In the genomic region with DNA sequence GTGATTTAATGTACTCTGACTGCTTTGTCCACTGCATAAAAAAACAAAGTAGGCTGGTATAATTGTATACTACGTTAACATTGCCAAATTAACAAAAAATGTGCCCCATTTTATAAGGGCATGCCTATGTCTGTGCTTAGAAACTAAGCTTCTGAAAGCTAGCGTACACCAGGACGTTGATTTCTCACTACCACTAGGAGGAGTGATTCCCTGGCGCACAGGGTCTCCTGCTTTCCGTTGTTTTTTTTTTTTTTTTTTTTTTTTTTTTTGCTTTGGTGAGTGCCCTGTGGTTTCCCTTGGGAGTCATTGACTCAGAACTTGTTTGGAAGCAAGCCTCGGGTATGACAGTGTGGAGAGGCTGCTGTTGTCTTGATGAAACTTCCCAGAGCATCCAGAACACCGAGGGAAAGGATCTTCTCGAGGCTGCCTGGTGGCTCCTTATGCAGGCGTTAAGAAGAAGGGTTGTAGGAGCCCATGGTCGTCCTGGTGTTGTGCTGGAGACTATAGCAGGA, we compare ENCODE assay signal across 23 mouse cellular contexts. TPM values are rescaled to one million over a fixed set of nuclear protein-coding genes. Genes with fewer than 3 reads are reported as not detected.
DNase-seq lines count a peak whose midpoint lies in the region; ATAC-seq and TF ChIP-seq lines count a peak whose summit lies in the region.
"Had no signal": no experiment of that assay in that cellular context is flagged by ENCODE, and none has a peak within 500 bp of the region (broad histone marks: within the 10 kb centered on the region; RNA-seq: fewer than 3 reads in every experiment).

No protein-coding gene starts in this region.

- POLR2A ChIA-PET in Patski (lab: Charles Lee) = interaction anchor here (0.7 kb wide), 1 partner anchor 403 kb away, joined by 4 read pairs; no protein-coding TSS in a partner anchor

- no peak for TF ChIP-seq EP300 in CH12.LX (IDR thresholded peaks at IDR 0.05; ENCODE audit: low read length)

- no peaks in the 10 kb centered on the region for H3K27me3 ChIP-seq in forebrain, postnatal 0 days (ENCODE audit: insufficient read depth, low read length)
- H3K27me3 ChIP-seq in forebrain, embryonic 15.5 days = no peaks in the 10 kb centered on the region
- H3K27me3 ChIP-seq in CH12.LX (replicated peaks) = peaks cover 15% of the 10 kb centered on the region
- H3K27me3 ChIP-seq in Patski = no peaks in the 10 kb centered on the region
- H3K27me3 ChIP-seq: heart, embryonic 12.5 days; hindbrain, embryonic 15.5 days had no signal

- no peak overlapping the region for H3K4me3 ChIP-seq in forebrain, postnatal 0 days (ENCODE audit: low read depth, low read length)
- no peak overlapping the region for H3K4me3 ChIP-seq in forebrain, embryonic 15.5 days
- H3K4me3 ChIP-seq in layer of hippocampus, adult 2 months = no peak overlapping the region
- no peak overlapping the region for H3K4me3 ChIP-seq in CH12.LX (replicated peaks in 1 of 3; ENCODE audit: low read depth in 2 of 3, low read length in 2 of 3, poor library complexity in 1 of 3)
- H3K4me3 ChIP-seq: embryonic facial prominence, embryonic 10.5 days; erythroblast, embryonic 14.5 days; forebrain, embryonic 13.5 days; heart, embryonic 12.5 days; hindbrain, embryonic 15.5 days had no signal

- no peak overlapping the region for H3K27ac ChIP-seq in forebrain, postnatal 0 days (ENCODE audit: low read depth, low read length)
- H3K27ac ChIP-seq in forebrain, embryonic 15.5 days (replicated peaks) = no peak overlapping the region
- H3K27ac ChIP-seq in layer of hippocampus, adult 2 months = no peak overlapping the region
- no peak overlapping the region for H3K27ac ChIP-seq in CH12.LX (ENCODE audit: insufficient read depth, low read depth)
- H3K27ac ChIP-seq: embryonic facial prominence, embryonic 10.5 days; forebrain, embryonic 13.5 days; hindbrain, embryonic 15.5 days had no signal

- dilution Hi-C loops in CH12.LX (cut with MboI; ENCODE audit: extremely low pct_ligation_motif_present, extremely low pct_unique_long_range_greater_than_20kb, low sequenced_read_pairs) = no loop called here

- no peak for DNase-seq in forebrain, postnatal 0 days
- no peak for DNase-seq in layer of hippocampus, adult 2 months (ENCODE audit: low spot score in 2 of 2)
- DNase-seq in layer of hippocampus, adult 18-20 months (ENCODE audit: low spot score in 2 of 2) = no peak
- DNase-seq in CH12.LX (ENCODE audit: extremely low read depth) (no peak), Patski (ENCODE audit: low read depth, low spot score) (no peak)
- DNase-seq in lung, adult 18-20 months = no peak
- DNase-seq: adrenal gland, adult 8-10 months; cerebellum, adult 9-10 months; kidney, adult 11 months; left cerebral cortex, postnatal 4 days; liver; lung, adult 2 months; lung, postnatal 4 days; right cerebral cortex, adult 18-20 months had no signal

- H3K36me3 ChIP-seq in forebrain, postnatal 0 days (ENCODE audit: insufficient read depth) = no peaks in the 10 kb centered on the region
- no peaks in the 10 kb centered on the region for H3K36me3 ChIP-seq in forebrain, embryonic 15.5 days
- no peaks in the 10 kb centered on the region for H3K36me3 ChIP-seq in CH12.LX (replicated peaks in 1 of 2; ENCODE audit: control insufficient read depth in 1 of 2, insufficient read depth in 1 of 2, low read length in 1 of 2)
- H3K36me3 ChIP-seq: hindbrain, embryonic 15.5 days had no signal

- no peaks in the 10 kb centered on the region for H3K9me3 ChIP-seq in forebrain, postnatal 0 days (ENCODE audit: low read length)
- H3K9me3 ChIP-seq in forebrain, embryonic 15.5 days = no peaks in the 10 kb centered on the region
- H3K9me3 ChIP-seq in CH12.LX (replicated peaks; ENCODE audit: low read length) = peaks cover 6% of the 10 kb centered on the region
- H3K9me3 ChIP-seq: heart, embryonic 12.5 days; hindbrain, embryonic 15.5 days had no signal

- 74% methylated on average over 10 of the region's 10 CpGs for WGBS in forebrain, postnatal 0 days
- WGBS in forebrain, embryonic 15.5 days = 69% methylated on average over 10 of the region's 10 CpGs

- no peak for TF ChIP-seq RAD21 in CH12.LX (IDR thresholded peaks at IDR 0.05; ENCODE audit: low read depth, low read length)

- no peak for ATAC-seq in forebrain, postnatal 0 days
- ATAC-seq in forebrain, embryonic 15.5 days (replicated peaks) = no peak
- ATAC-seq in Patski = no peak
- no peak for ATAC-seq in megakaryocyte-erythroid progenitor cell, adult 5-6 weeks (replicated peaks; ENCODE audit: low FRiP score, low TSS enrichment, poor library complexity, severe bottlenecking)
- ATAC-seq: forebrain, embryonic 13.5 days had no signal

- no peaks in the 10 kb centered on the region for H3K79me2 ChIP-seq in CH12.LX (replicated peaks; ENCODE audit: control insufficient read depth, extremely low read depth, insufficient read depth, poor library complexity, severe bottlenecking)

- no peaks in the 10 kb centered on the region for H3K4me1 ChIP-seq in forebrain, postnatal 0 days (ENCODE audit: insufficient read depth)
- peaks cover 8% of the 10 kb centered on the region for H3K4me1 ChIP-seq in forebrain, embryonic 15.5 days
- peaks cover 0 to 11% of the 10 kb centered on the region in 2 experiments; a peak in 2 of 4 replicates for H3K4me1 ChIP-seq in CH12.LX (ENCODE audit: control insufficient read depth in 1 of 2, insufficient read depth in 2 of 2)

- H3K4me2 ChIP-seq in forebrain, postnatal 0 days (ENCODE audit: low read depth) = no peak overlapping the region
- no peak overlapping the region for H3K4me2 ChIP-seq in forebrain, embryonic 15.5 days (replicated peaks)
- no peak overlapping the region for H3K4me2 ChIP-seq in CH12.LX (ENCODE audit: insufficient read depth, low read depth, poor library complexity, severe bottlenecking)
- H3K4me2 ChIP-seq: forebrain, embryonic 13.5 days; heart, embryonic 12.5 days; hindbrain, embryonic 15.5 days; midbrain, embryonic 11.5 days had no signal

- CTCF ChIA-PET in Patski (lab: Charles Lee) = no interaction called here

- no peak for TF ChIP-seq POLR2A in CH12.LX (IDR thresholded peaks at IDR 0.05; ENCODE audit: low read depth, low read length)

- in situ Hi-C loops in CH12.LX (cut with MboI; ENCODE audit: low pct_ligation_motif_present, low pct_unique_long_range_greater_than_20kb, low sequenced_read_pairs) (no loop called here), Patski (cut with MboI; ENCODE audit: low pct_unique_long_range_greater_than_20kb) (no loop called here)

- no peak overlapping the region for H3K9ac ChIP-seq in forebrain, postnatal 0 days
- H3K9ac ChIP-seq in forebrain, embryonic 15.5 days (replicated peaks) = no peak overlapping the region
- no peak overlapping the region for H3K9ac ChIP-seq in CH12.LX (ENCODE audit: insufficient read depth, low read depth)
- H3K9ac ChIP-seq: forebrain, embryonic 13.5 days; heart, embryonic 12.5 days; hindbrain, embryonic 15.5 days had no signal

- TF ChIP-seq CTCF in forebrain, postnatal 0 days (IDR thresholded peaks at IDR 0.05; ENCODE audit: low read depth) = peak; percentile 50
- peak; percentile 57 for TF ChIP-seq CTCF in layer of hippocampus, adult 2 months (conservative IDR thresholded peaks at IDR 0.05)
- no peak for TF ChIP-seq CTCF in CH12.LX (conservative IDR thresholded peaks at IDR 0.05 in 1 of 2, IDR thresholded peaks at IDR 0.05 in 1 of 2; ENCODE audit: low read depth in 2 of 2, low read length in 2 of 2)
- TF ChIP-seq CTCF in Patski (IDR thresholded peaks at IDR 0.05) = peak; percentile 48

TF ChIP-seq in CH12.LX, 34 proteins besides CTCF, POLR2A, EP300 and RAD21:
- TF ChIP-seq ZNF384 (IDR thresholded peaks at IDR 0.05; ENCODE audit: low read depth, low read length) (peak; percentile 35; the same call in 1 of the 2 replicates), ZMIZ1 (IDR thresholded peaks at IDR 0.05; ENCODE audit: low read depth, low read length) (no peak), POLR2AphosphoS2 (IDR thresholded peaks at IDR 0.05; ENCODE audit: low read depth, low read length) (no peak), TCF12 (IDR thresholded peaks at IDR 0.05; ENCODE audit: low read depth, low read length) (no peak), UBTF (IDR thresholded peaks at IDR 0.05; ENCODE audit: low read depth, low read length) (no peak), SMC3 (IDR thresholded peaks at IDR 0.05; ENCODE audit: low read depth, low read length) (no peak)
TF ChIP-seq in CH12.LX: peak in this region for 1.

RNA-seq across cellular contexts. Expression of gene 4921507P07Rik, which starts 3.0 kb away (rescaled TPM):
- total RNA-seq in forebrain, postnatal 0 days (2014; rRNA removed) = 1.3 and 3.6 TPM in 2 replicates
- 1.8 and 2.3 TPM in 2 replicates for polyA plus RNA-seq in forebrain, postnatal 0 days (2015; fragmentation: Nextera tagmentation; extraction: Ambion mirVana)
- 0.95 and 1.3 TPM in 2 replicates for polyA plus RNA-seq in forebrain, embryonic 15.5 days (2015; fragmentation: Nextera tagmentation; extraction: Ambion mirVana)
- under 1 TPM; 0.26 to 0.34 TPM for total RNA-seq in layer of hippocampus, adult 2 months (2021)
- under 1 TPM; 0.25 to 0.48 TPM for total RNA-seq in layer of hippocampus, adult 18-20 months (2021)
- total RNA-seq in CH12.LX (2012; rRNA removed) = not detected in 2 replicates
- total RNA-seq in CH12.LX (2014; rRNA removed) = not detected in 2 replicates
- 0.13 and 0.14 TPM in 2 replicates for polyA plus RNA-seq in CH12.LX (2012; ENCODE audit: insufficient read length, low read depth)
- 0.51 TPM for polyA plus RNA-seq in Patski (2021)
- total RNA-seq in megakaryocyte-erythroid progenitor cell, adult 5-6 weeks (2014; fragmentation: Nextera tagmentation) = 1.4 and 1.6 TPM in 2 replicates
- total RNA-seq in megakaryocyte-erythroid progenitor cell, adult 5-6 weeks (2017) = 1.9 and 2.0 TPM in 2 replicates
- polyA plus RNA-seq: erythroblast, embryonic 14.5 days; small intestine, adult 2 months had no signal

RNA-seq across cellular contexts. Expression of gene Cycs, which starts 27.1 kb away (rescaled TPM):
- total RNA-seq in forebrain, postnatal 0 days (2014; rRNA removed) = 48.8 and 74.0 TPM in 2 replicates
- 74.7 and 87.9 TPM in 2 replicates for polyA plus RNA-seq in forebrain, postnatal 0 days (2015; fragmentation: Nextera tagmentation; extraction: Ambion mirVana)
- 64.2 and 64.4 TPM in 2 replicates for polyA plus RNA-seq in forebrain, embryonic 15.5 days (2015; fragmentation: Nextera tagmentation; extraction: Ambion mirVana)
- 10 to 100 TPM; 44.7 to 46.1 TPM for total RNA-seq in layer of hippocampus, adult 2 months (2021)
- total RNA-seq in layer of hippocampus, adult 18-20 months (2021) = 10 to 100 TPM; 40.9 to 42.0 TPM
- total RNA-seq in CH12.LX (2012; rRNA removed) = 44.6 and 78.9 TPM in 2 replicates
- total RNA-seq in CH12.LX (2014; rRNA removed) = 122 and 137 TPM in 2 replicates
- 23.0 and 34.2 TPM in 2 replicates for polyA plus RNA-seq in CH12.LX (2012; ENCODE audit: insufficient read length, low read depth)
- 46.1 TPM for polyA plus RNA-seq in Patski (2021)
- total RNA-seq in megakaryocyte-erythroid progenitor cell, adult 5-6 weeks (2014; fragmentation: Nextera tagmentation) = 64.6 and 71.1 TPM in 2 replicates
- total RNA-seq in megakaryocyte-erythroid progenitor cell, adult 5-6 weeks (2017) = 130 and 135 TPM in 2 replicates

Comparison
In these comparisons a context has a peak if more than half of its experiments do, and no peak if none do; other contexts are left out.
1. CTCF ChIP-seq: peak in forebrain, postnatal 0 days (single experiment), layer of hippocampus, adult 2 months (single experiment) and Patski (single experiment); none in CH12.LX (0 of 2).